In the genomic region with DNA sequence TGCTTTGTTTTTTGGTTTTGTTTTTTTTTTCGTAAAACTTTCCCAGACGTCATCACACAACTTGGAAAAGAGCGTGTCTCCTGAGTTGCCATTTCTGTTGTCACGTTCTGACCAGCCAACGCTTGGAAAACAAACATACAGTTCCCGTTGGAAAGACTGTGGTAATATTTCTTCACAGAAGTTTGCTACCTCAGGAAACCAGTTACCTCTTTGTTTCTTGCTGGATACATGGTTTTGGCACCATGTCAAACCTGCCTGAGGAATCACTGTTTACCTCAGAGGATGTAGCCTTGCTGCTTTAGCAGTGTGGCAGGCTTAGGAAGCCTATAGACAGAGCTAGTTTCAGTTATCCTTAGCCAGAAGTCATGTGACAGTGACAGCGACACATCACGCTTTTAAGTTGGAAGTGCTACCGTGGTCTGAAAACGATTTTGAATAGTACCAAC, we compare ENCODE assay signal across 20 mouse cellular contexts. TPM values are rescaled to one million over a fixed set of nuclear protein-coding genes. Genes with fewer than 3 reads are reported as not detected.
DNase-seq lines count a peak whose midpoint lies in the region; ATAC-seq lines count a peak whose summit lies in the region.
"Had no signal": no experiment of that assay in that cellular context is flagged by ENCODE, and none has a peak within 500 bp of the region (broad histone marks: within the 10 kb centered on the region; RNA-seq: fewer than 3 reads in every experiment).

No protein-coding gene starts in this region.

- H3K27me3 ChIP-seq in heart, embryonic 11.5 days (ENCODE audit: control insufficient read depth, insufficient read depth, low read length): no peaks in the 10 kb centered on the region
- no peaks in the 10 kb centered on the region for H3K27me3 ChIP-seq in kidney, embryonic 15.5 days
- no peaks in the 10 kb centered on the region for H3K27me3 ChIP-seq in lung, embryonic 15.5 days
- H3K27me3 ChIP-seq: liver, embryonic 12.5 days; neural tube, embryonic 15.5 days; Patski had no signal

- H3K4me1 ChIP-seq in heart, embryonic 11.5 days (ENCODE audit: control insufficient read depth, insufficient read depth, low read length): peaks cover 15% of the 10 kb centered on the region
- peaks cover 23% of the 10 kb centered on the region for H3K4me1 ChIP-seq in kidney, embryonic 15.5 days
- H3K4me1 ChIP-seq in lung, embryonic 15.5 days: peaks cover 22% of the 10 kb centered on the region; the same call in 1 of the 2 replicates
- H3K4me1 ChIP-seq: neural tube, embryonic 15.5 days had no signal

- no peak for DNase-seq in heart, adult 8-10 months (ENCODE audit: low spot score)
- no peak for DNase-seq in kidney, postnatal 4 days
- DNase-seq in lung, adult 18-20 months: no peak
- DNase-seq in kidney, postnatal 36 days: peak; percentile 36 to 41
- DNase-seq: adrenal gland, postnatal 25 days; cerebellum, adult 2 months; right cerebral cortex, postnatal 25 days had no signal

- WGBS in heart, embryonic 11.5 days (ENCODE audit: insufficient replicate concordance): 72% methylated on average over 10 of the region's 10 CpGs
- 72% methylated on average over 10 of the region's 10 CpGs for WGBS in kidney, embryonic 15.5 days
- 60% methylated on average over 10 of the region's 10 CpGs for WGBS in lung, embryonic 15.5 days

- H3K9ac ChIP-seq in heart, embryonic 11.5 days (ENCODE audit: low read depth, low read length): no peak overlapping the region
- H3K9ac ChIP-seq in kidney, embryonic 15.5 days: no peak overlapping the region
- H3K9ac ChIP-seq in lung, embryonic 15.5 days: no peak overlapping the region
- H3K9ac ChIP-seq: liver, embryonic 12.5 days; neural tube, embryonic 15.5 days had no signal

- no peak overlapping the region for H3K4me2 ChIP-seq in heart, embryonic 11.5 days
- H3K4me2 ChIP-seq in kidney, embryonic 15.5 days: no peak overlapping the region
- H3K4me2 ChIP-seq in lung, embryonic 15.5 days: no peak overlapping the region
- H3K4me2 ChIP-seq: liver, embryonic 12.5 days; neural tube, embryonic 15.5 days had no signal

- ATAC-seq in heart, embryonic 11.5 days (replicated peaks; ENCODE audit: insufficient number of reproducible peaks, low FRiP score, low TSS enrichment): no peak
- ATAC-seq in kidney, embryonic 15.5 days (replicated peaks; ENCODE audit: low FRiP score): no peak
- no peak for ATAC-seq in lung, embryonic 15.5 days (ENCODE audit: borderline replicate concordance, extremely low read depth, low FRiP score, low TSS enrichment)
- ATAC-seq: activated CD4-positive, CD25-positive, alpha-beta regulatory T cell, adult 4 months; forebrain, embryonic 16.5 days; liver, embryonic 12.5 days; Patski had no signal

- H3K27ac ChIP-seq in heart, embryonic 11.5 days (ENCODE audit: low read depth, low read length): 0 out of 2 replicates have a peak overlapping the region, but pooled peaks have one; percentile 1
- peak overlapping the region; percentile 73 for H3K27ac ChIP-seq in kidney, embryonic 15.5 days
- peak overlapping the region; percentile 70 for H3K27ac ChIP-seq in lung, embryonic 15.5 days
- H3K27ac ChIP-seq: liver, embryonic 12.5 days; midbrain, embryonic 10.5 days; neural tube, embryonic 15.5 days had no signal

- H3K9me3 ChIP-seq in heart, embryonic 11.5 days (replicated peaks; ENCODE audit: control insufficient read depth, low read length): no peaks in the 10 kb centered on the region
- H3K9me3 ChIP-seq in kidney, embryonic 15.5 days (replicated peaks): no peaks in the 10 kb centered on the region
- no peaks in the 10 kb centered on the region for H3K9me3 ChIP-seq in lung, embryonic 15.5 days
- H3K9me3 ChIP-seq: liver, embryonic 12.5 days; midbrain, embryonic 10.5 days; neural tube, embryonic 15.5 days had no signal

- no peaks in the 10 kb centered on the region for H3K36me3 ChIP-seq in heart, embryonic 11.5 days (ENCODE audit: control insufficient read depth, insufficient read depth, low read length)
- H3K36me3 ChIP-seq in kidney, embryonic 15.5 days: no peaks in the 10 kb centered on the region
- H3K36me3 ChIP-seq in lung, embryonic 15.5 days: no peaks in the 10 kb centered on the region
- H3K36me3 ChIP-seq: liver, embryonic 12.5 days; midbrain, embryonic 10.5 days; neural tube, embryonic 15.5 days had no signal

- no peak overlapping the region for H3K4me3 ChIP-seq in heart, embryonic 11.5 days (ENCODE audit: low read depth, low read length)
- no peak overlapping the region for H3K4me3 ChIP-seq in kidney, embryonic 15.5 days (replicated peaks)
- H3K4me3 ChIP-seq in lung, embryonic 15.5 days: no peak overlapping the region
- H3K4me3 ChIP-seq: erythroblast, embryonic 14.5 days; liver, embryonic 12.5 days; midbrain, embryonic 10.5 days; myocyte; neural tube, embryonic 15.5 days had no signal

RNA-seq across cellular contexts. Expression of a gene that starts 3.8 kb away (rescaled TPM):
- polyA plus RNA-seq in heart, embryonic 11.5 days (2014; fragmentation: Nextera tagmentation; extraction: Ambion mirVana): 8.3 and 9.1 TPM in 2 replicates
- 10 to 100 TPM; 49.9 to 68.0 (median 60.9) TPM for total RNA-seq in heart, adult 8-10 months (2022)
- polyA plus RNA-seq in kidney, embryonic 15.5 days (2015; fragmentation: Nextera tagmentation; extraction: Ambion mirVana): 7.2 and 7.4 TPM in 2 replicates
- 12.5 and 14.3 TPM in 2 replicates for polyA plus RNA-seq in lung, embryonic 15.5 days (2015; fragmentation: Nextera tagmentation; extraction: Ambion mirVana)
- total RNA-seq: common myeloid progenitor, adult 5-6 weeks; granulocyte monocyte progenitor cell, adult 5-6 weeks had no signal

Comparison
In these comparisons a context has a peak if more than half of its experiments do, and no peak if none do; other contexts are left out.
1. DNase-seq: peak in kidney, postnatal 36 days (2 of 2); none in heart, adult 8-10 months (single experiment), kidney, postnatal 4 days (0 of 2) and lung, adult 18-20 months (0 of 2).
2. H3K27ac ChIP-seq: peak in every context shown above with its lines; median percentile 73 in kidney, embryonic 15.5 days; 70 in lung, embryonic 15.5 days; 1 in heart, embryonic 11.5 days.